Mouse (Mus musculus): ENCODE results near the gene 1700001C02Rik. TPM values are rescaled to one million over a fixed set of nuclear protein-coding genes. Genes with fewer than 3 reads are reported as not detected.

The 1700001C02Rik gene
- total RNA-seq, 2 experiments from 2014 or later: not detected

DNA sequence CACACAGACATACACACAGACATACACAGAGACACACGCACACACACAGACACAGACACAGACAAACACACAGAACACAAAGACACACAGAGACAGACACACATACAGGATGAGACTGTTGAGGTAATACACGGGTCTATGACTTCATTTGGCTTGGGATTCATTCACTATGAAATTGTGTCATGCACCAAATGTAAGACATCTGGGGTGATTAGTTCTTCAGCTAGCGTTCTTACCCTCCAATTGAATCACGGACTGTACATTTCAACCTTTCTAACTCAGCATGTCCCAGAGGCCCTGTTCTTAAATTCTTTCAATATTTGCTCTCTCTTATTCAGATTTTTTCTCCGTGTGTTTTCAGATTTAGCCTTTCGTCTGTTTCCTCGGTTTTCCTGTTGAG is 28.8 kb downstream of the 1700001C02Rik start:
- no peak for DNase-seq

DNA sequence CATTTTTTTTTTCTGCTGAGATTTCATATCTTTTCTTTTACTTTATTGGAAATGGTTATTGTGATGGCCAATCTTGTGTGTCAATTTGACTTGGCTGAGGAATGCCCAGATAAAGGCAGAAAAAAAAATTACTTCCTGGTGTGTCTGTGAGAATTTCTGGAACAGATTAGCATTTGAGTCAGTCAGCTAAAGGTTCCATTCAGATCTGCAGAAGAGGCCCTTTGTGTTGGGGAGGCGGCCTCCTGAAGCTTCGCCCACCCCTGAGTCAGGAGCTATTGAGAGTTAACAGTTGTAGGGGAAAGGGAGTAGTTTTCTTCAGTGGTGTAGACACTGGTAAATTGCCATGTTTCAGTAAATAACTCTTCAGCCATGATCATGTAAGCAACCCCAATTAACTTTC is 29.4 kb downstream of the 1700001C02Rik start:
- no peak for DNase-seq

DNA sequence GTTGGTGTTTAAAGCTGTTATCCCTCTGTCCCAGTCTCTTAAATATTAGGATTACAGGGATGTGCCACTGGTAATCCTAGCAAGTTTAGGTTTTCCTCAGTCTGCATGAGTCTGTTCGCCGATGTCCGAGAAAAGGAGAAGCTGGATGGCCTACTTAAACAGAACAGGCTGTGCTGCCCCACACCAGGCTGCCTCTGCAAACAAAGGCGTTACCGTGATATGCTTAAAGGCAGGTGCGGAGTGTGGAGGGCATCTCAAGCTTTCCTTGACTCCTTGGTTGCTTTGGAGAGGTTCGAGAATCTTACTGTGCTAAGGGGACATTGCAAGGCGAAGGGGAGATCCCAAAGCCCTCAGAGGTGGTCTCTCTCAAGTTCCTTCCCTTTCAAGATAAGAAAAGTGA is 31.0 kb downstream of the 1700001C02Rik start:
- DNase-seq: no peak

DNA sequence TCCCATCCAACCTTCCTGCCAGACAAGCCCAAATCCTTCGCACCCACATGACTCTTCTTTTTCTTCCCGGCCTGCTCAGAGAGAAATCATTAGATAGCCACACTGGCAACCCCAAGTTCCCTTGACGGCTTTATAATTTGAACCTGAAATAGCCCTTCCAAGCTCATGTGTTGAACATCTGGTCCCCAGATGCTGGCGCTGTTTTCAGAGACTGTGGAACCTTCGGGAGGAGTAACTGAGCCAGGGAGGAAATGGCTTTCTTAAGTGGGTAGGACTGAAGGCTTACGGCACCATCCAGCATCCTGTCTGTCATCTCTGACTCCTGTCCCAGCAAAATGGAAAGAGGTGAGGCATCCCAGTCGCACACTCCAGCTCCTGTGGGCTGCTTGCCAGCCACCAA is 31.5 kb downstream of the 1700001C02Rik start:
- no peak for DNase-seq

DNA sequence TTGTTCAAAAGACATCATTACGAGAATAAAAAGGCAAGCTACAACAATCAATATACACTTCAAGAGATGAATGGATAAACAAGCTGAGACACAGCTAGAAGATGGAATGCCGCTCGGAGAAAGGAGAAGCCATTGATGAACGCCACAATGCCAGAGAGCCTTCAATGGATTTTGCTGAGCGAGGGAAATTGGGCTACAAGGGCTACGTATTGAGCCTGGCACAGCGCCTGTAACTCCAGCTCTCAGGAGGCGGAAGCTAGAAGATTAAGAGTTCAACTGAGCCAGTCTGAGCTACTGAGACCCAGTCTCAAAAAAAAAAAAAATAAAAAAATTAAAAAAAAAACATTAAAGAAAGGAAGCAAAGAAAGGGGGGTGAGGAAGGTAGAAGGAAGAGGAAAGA is 47.3 kb downstream of the 1700001C02Rik start:
- no peak for DNase-seq

DNA sequence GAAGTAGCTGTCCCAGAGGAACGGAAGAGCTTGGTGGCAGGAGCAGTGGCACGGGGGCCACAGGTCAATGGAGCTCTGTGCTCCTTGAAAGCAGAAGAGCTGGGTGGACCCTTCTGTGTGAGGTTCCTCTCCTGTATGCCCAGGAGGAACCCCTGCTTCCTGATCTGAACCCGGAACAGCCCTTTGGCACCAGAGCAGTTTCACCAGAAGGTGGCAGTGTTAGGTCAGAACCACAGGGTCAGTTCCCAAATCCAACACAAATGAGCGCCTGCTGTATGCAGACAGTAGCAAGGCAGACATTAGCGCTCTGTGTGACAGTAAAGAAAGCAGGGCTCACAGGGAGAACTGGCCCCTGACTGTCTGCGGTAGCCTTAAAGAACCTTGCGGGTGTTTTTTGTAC is 50.5 kb downstream of the 1700001C02Rik start:
- no peak for DNase-seq

DNA sequence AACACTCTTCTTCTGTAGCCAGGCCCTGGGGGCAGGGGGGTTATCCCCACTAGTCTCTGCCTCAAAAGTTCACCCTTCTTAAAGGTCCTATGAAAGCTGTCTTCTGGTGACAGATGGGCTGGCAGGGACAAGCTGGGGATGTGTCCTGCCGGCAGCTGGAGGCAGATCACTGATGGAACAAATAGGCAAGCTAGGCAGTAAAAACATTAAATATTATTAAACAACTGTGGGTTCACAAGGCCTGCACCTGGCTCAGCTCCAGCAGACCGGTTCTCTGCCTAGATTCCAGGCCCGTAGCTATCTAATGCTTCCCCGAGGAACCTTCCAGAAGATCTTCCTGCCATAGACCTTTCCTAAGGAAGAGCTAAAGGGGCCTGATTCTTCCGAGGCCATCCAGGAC is 52.3 kb downstream of the 1700001C02Rik start:
- no peak for DNase-seq

DNA sequence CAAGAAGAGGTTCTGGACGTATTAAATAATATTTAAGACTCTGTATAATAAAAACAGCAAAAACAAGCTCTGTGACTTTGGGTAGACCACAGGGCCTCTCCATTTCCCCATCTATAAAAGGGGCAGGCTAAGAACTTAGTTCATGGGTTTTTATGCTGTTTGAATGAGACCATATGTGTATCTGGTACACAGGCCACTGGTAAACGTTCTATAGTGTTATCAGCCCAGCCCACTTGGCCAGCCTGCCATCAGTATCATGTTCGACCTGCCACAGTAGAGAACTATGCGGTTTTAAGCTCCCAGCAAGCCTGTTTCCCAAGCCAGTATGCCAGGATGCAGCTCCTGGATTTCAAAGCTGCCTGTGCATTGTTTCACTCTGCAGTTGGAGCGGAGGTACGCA is 52.7 kb downstream of the 1700001C02Rik start:
- no peak for DNase-seq

DNA sequence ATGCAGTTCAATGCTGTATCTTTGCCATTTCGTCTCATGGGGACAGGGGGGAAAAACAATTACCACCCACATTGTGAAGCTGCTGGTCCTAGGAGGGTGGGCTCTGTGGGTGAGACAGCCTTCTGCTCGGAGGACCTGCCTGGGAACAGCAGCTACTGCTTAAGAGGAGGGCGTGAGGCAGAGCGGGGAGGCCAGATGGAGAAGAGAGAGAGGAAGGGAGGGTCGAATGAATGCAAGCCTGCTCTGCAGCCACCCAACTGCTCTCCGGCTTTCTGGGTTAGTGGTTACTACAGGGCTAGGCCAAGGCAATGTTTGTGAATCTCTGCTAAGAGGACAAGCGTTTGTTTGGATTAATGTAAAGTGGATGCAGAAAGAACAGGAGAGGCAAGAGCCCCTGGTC is 53.6 kb downstream of the 1700001C02Rik start:
- no peak for DNase-seq

DNA sequence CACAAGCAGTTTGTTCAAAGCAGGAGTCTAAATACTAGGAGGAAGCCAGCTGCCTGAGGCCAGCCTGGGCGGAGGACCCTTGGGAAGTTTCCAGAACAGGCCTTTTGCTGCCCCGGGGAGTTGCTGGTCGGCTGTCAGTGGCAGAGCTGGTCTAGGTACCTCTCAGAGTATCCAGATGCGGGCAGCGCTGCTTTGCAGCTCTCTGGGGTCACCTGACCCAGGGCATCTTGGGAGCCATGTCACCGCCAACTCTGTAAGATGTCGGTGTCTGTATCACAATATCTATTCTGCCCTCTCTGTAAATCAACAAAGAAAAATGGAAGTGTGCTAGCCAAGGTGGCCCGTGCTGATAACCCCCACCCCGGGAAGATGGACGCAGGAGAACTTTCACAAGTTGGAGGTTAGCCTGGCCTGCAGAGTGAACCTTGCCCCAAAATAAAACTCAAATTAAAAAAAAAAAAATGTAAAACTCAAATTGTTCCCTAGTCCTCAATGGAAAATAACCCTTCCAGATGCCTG is 54.4 kb downstream of the 1700001C02Rik start:
- no peak for DNase-seq

DNA sequence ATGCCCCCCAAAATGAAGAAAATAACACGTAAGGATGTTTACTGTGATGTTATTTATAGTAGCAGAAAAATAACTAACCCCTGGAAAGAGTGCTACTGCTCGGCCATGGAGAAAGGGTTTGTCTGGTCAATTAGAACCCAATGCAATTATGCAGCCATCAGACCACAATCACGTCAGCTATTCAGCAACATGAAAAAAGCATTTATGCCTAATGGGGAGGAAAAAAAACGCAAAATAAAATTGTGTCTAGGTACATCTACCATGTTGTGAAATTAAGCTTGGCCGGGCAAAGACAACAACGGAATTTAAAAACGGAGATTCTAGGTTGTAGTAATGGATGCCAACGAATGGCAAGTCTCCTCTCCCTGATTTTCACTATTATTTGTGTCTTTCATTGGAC is 56.6 kb downstream of the 1700001C02Rik start:
- DNase-seq: no peak

DNA sequence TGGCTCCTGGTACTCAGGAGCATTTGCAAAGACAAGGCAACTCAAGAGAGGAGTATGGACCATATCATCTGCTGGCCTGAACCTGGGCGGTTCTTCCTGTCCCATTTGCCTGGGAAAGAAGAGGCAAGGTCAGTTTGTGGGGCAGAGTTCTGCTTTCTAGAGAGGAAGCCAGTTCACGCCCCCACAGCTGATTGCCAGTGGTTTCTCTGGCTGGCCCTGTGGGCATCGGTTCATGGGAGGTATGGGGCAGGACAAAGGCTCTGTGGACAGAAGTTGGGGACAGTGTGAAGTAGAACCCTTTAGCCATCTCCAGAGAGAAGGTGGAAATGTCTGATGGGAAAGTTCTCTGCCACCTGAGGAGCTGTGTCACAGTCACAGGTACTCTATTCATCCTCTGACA is 57.3 kb downstream of the 1700001C02Rik start:
- no peak for DNase-seq

DNA sequence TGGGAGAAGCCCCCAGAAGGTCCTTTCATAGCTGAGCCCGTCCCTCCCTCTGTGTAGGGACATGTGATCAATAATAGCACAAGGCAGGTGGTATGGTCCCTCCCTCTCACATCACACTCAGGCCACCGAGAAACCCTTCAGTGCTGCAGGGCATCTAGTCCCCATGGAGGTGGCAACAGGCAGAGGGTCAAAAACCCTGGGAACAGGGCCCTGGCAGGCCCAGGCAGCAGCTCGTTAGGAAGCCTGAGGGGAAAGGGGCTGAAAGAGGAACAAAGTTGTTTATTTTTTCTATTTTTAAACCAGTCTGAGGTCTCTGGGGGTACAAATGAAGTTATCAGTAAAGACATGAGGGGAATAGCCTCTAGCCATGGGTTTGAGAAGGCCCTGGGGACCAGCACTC is 58.4 kb downstream of the 1700001C02Rik start:
- DNase-seq: no peak

DNA sequence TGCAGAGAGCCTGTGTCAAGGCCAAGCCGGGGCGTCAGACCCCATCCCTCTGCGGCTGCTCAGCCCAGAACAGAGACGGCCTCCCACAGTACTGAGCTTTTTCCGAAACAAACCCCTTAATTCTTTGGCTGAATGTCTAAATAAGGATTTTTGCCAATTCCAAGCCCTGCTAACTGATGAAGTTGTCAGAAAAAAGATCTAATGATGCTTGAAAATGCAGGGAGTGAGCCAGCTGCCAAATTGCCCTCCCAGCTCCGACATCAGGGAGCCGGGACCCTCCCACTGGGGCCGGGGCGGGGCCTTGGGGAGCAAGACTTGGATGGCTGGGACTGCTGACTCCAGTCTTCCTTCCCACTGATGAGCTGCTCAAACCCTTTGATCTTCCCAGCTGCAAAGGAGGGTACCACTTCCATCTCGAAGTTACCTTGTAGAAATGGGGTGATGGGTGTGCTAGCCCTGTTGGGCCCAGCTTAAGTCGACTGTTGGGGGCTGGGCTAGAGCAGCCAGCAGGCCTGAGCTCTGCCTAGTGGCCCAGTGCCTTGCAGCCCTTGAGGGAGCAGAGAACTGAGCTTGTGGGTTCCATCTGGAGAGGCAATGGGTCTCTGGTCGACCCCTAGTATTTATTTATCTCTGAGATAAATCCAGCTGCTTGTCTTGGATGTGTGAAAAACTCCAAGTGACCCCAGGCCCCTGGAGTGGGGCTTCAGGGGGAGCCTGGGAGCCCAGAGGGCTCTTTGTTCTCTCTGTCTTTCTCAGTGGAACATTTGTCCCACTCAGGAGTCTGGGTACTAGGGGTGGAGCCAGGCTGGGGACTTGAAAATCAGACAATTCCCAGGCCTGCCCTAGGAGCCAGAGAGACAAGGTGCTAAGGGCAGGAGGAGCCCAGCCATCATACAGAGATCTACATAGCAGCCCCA is 60.3 kb downstream of the 1700001C02Rik start:
- DNase-seq: peak; percentile 24

DNA sequence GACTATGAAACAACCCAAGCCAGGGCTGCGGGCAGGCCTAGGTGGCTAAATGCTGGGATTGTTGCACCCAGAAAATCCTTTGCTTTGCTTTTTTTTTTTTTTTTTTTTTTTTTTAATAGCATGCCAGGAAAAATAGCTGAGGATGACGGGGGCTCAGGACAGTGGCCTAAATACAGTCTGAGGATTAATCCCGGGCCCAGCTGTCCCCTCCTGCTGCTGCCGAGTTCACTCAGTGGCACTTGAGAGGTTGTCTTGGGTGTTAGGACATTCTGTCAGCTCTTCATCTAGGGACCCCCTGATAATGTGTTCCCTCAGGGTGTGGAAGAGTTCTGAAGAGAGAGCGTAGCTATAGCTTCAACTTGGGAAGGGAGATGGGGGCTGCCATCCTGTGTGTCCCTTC is 61.3 kb downstream of the 1700001C02Rik start:
- DNase-seq: no peak

DNA sequence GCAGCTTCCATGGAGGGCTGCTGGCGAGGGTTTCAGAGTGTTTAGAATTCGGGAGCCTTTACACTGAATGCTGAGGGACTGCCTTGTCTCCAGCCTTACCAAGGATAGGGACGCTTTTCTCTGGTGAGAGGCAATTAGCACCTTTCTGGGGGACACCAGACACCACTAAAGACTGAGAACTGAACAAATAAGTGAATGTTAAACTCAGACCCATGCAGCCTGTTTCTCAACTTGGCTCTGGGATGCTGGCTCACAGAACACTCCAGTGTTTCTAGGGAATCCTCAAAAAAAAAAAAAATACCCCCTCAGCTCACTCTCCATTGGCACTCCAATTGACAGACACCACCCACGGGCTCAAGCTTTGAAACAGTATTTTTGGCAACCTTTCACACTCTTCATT is 63.1 kb downstream of the 1700001C02Rik start:
- DNase-seq: no peak

Other genes starting within 250 kb of the 1700001C02Rik start
- 10 to 100 TPM; 10.3 to 13.0 TPM for gene Selenoi, start 233.5 kb upstream of the 1700001C02Rik start, total RNA-seq (2021)
- gene Drc1, start 184.7 kb upstream of the 1700001C02Rik start, total RNA-seq (2021): not detected
- gene Otof, start 4.1 kb upstream of the 1700001C02Rik start, total RNA-seq (2021): under 1 TPM; 0.08 to 0.18 TPM
- not detected for gene Cib4, start 79.8 kb downstream of the 1700001C02Rik start, total RNA-seq (2021)
- 1 to 10 TPM in 1 of 2 experiments, under 1 TPM in 1; 0.20 to 1.4 TPM for gene Kcnk3, start 122.1 kb downstream of the 1700001C02Rik start, total RNA-seq (2021)
- gene Slc35f6, start 181.9 kb downstream of the 1700001C02Rik start, total RNA-seq (2021): 10 to 100 TPM in 1 of 2 experiments, 1 to 10 TPM in 1; 9.5 to 12.0 TPM
- 1 to 10 TPM; 3.2 to 6.5 TPM for gene Cenpa, start 200.7 kb downstream of the 1700001C02Rik start, total RNA-seq (2021)
- 1 to 10 TPM; 1.0 to 2.0 TPM for gene Dpysl5, start 245.5 kb downstream of the 1700001C02Rik start, total RNA-seq (2021)